Mouse (Mus musculus) lung, postnatal 14 days (tissue): ENCODE results near the gene Zbtb18.

Source experiments
- DNase-seq: peaks from one replicate; pipeline ENCODE4 v3.0.0; 2021

Zbtb18 gene

DNA sequence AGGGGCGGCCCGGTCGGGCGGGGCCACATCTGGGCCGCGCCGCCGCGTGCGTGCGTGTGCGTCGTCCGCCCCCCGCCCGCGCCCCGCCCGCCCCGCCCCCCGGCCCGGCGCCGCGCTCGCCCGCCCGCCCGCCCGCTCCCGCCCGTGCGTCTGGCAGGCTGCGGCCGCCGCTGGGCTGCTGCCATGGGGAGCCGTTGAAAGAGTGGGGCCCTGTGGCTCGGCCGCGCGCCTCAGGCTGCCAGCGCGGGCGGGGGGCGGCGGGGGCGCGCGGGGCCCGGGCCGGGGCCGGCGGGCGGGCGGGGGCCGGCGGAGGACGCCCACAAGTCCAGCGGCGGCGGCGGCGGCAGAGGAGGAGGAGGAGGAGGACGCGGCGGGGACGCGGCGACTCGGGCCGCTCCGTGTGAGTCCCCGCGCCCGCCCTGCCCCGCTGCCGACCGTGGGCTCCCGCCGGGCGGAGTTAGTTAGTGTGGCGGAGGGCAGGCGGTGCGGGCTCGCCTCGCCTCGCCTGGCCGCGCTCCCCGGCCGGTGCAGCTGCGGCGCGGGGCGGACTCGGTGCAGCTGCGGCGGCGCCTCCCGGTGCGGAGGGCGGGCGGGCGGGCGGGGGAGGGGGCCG lies at the start of gene Zbtb18:
Gene Zbtb18, plus strand, starts transcription at position 156 of the 613 bp plus-strand sequence.
- no peak for DNase-seq

DNA sequence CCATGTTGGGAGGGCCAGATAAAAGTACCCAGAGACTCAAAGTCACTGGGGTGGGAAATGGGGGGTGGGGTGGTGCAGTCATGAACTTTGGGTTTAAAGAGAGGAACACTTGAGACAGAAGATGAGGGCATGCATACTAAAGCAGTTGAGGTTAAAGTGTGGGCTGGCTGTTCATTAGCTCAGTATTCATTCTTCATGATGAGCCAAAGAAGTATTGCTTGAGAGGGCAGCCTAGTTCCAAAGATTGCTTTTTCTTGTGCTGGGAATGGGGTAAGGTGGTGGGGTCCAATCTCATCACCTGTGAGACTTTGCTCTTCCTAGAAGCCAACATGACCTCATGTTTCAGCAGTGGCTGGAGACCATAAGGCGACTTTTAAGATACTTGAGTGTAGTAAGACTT lies 44.7 kb upstream of the Zbtb18 start:
- no peak for DNase-seq

DNA sequence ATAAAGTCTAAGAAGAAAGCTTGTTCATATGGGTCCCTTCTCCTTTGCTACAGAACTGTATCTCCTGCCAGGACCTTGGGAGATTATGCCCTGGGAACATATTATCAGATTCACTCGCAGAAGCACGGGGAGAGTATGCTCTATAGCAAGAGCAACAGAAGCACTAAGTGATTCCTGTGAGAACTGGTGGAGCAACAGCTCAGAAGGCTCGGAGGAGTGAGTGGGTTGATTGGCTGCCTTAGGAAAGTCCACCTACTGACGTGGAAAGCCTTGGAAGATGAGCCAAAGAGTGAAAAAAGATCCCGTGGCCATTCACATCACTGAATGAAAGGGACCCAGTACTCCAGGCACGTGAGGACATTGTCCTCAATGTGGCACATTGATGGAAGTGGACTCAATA lies 37.0 kb upstream of the Zbtb18 start:
- DNase-seq = no peak

DNA sequence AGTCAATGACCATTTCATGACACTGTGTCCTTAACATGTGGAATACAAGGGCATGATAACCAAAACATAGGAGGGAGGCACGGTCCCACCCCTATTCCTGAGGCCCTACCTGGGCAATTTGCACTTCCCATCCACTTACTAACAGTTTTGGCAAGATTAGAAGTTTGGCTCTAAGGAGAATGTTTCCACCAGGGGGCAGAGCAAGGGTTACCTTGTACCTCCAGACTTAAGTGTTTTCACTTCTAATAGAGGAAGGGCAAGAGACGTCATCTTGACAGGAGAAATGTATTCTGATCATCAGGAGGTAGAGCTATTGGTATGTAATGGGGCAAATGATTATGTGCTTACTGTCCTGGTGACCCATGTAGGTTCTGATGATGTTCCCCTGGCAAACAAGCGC lies 33.5 kb upstream of the Zbtb18 start:
- peak; percentile 72 for DNase-seq

DNA sequence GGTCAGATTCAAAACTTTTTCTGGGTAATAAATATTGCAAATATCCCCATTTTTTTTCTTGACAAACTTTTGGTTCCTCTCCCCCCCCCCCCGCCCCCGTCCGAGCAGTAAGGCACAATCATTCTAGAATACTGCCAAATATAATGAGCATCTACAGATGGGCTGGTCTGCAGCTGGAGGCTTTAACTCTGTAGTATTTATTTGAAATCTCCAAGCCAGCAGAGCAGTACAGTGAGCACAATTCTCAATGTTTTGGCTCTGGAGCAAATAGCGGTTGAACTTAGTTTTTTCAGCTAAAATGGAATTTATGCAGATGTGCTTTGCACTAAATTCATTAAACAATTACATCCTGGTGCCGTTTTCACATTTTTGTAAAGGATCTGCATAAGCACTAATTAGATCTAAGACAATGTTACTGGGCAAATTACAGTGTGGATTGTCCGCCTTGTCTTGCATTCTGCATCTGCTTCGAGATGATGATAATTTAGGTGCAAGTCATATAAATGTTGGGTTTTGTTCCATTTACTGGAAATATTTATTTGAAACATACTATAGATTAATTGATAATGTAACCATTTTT lies 31.3 kb upstream of the Zbtb18 start:
- DNase-seq = no peak

DNA sequence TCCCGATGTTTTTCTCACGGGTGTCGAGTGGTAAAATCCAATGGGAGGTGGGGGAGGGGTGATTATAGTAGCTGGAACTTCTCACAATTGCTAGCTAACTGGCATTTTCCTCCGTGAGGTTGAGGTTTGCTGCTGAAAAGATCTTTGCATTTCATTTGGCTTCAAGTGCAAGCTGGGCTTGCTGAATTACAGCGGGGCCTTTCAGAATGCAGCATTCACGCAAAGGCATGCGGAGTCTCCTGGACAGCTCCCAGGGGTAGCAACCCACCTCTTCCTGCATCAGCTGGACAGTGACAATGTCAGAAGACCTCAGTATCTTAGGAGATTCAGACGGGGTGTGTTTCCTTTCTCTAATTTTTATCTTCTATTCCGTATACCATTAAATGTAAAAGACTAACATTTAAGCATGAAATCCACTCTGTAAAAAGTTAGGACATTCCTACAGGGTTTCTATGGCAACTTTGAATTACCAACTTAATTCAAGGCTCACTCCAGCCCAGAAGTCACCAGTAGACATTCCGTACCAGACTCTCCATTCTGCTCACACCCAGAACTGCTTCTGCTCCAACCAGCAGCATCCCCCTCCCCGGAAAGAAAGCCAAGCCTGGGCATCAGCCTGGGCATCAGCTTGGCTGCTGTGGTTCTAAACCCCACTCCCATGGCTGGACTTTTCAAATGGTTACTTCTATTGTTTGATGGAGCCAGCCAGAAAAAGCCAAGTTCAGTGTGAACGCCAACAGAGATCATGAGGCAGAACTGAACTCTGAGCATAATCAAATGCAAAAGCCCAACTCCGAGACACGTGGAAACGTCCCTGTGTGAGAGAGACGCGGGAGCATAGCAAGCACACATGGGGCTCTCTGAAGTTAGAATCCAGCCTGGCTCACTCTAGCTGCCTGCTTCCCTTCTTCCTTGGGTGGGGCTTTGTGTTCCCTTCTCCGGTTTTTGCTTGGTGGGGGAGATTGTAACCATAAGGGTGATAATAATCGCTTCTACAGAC lies 30.5 kb upstream of the Zbtb18 start:
- DNase-seq = no peak

DNA sequence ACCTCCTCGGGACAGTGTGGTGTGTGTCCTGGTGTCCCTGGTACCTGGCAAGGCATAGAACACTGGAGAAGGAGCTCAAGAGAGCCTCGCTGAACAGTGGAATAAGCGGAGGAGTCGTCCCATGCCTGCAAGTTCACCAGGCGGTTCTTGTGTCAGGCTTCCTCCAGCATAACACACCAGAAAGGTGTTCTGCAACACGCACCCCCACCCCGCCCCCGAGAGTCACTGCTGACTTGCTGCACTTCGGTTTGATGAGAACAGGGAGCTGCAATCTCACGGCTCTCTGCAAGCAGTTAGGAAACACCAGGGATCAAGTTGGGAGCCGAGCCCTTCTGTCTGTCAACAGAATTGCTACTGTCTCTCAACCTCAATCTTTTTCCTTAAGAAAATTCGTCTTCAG lies 22.8 kb upstream of the Zbtb18 start:
- DNase-seq = no peak

DNA sequence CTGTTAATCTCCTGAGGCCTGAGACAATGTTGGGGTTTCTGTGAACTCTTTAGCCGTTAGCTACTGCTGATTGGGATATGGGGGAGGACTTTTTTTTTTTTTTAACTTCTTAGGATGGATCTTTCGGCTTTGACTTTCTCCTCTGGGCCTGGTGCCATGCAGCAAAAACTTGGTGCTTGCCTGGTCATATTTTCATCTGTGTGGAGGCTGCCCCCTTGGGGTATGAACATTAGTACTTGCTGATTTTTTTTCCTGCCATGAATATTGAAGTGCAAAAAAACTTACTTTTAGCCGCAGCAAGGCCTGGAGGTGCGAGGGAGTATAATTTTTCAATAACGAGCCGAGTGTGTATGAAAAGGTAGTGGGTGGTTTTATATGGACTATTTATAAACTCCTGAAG lies 22.0 kb upstream of the Zbtb18 start:
- no peak for DNase-seq

DNA sequence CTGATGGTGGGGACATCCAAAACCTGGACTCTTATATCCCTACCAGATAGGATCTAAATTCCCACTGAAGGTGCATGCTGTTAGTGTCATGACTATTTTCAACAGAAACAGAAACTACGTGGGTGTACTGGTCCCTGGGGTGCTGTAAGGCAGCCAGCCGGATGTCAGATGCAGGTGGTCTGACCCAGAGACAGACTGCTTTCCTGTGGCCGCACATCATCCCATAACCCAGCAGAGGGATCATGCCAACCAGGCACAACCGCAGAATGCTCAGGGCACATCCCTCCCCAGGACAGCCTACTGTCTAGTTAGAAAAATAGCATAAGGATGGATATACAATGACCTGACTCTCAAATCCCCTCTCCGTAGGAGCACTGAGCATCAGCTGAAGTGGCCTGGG lies 14.3 kb upstream of the Zbtb18 start:
- no peak for DNase-seq

DNA sequence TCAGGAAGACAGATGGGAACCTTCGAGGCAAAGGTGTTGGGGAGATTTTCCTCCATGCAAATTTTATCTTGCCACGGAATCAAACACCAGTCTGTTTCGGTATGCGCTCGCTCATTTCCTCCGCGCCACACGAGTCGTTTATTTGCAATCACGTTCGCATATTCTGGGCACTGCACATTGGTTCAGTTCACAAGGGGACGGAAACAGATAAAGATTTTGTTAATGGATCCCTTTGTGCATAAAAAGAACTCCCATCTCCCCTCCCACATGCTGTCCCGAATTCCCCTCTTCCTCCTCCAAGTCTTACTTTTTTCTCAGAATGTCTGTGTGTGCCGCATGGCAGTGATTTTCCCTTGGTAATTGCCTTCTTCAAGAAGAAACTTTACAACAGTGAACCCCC lies 13.8 kb upstream of the Zbtb18 start:
- no peak for DNase-seq

DNA sequence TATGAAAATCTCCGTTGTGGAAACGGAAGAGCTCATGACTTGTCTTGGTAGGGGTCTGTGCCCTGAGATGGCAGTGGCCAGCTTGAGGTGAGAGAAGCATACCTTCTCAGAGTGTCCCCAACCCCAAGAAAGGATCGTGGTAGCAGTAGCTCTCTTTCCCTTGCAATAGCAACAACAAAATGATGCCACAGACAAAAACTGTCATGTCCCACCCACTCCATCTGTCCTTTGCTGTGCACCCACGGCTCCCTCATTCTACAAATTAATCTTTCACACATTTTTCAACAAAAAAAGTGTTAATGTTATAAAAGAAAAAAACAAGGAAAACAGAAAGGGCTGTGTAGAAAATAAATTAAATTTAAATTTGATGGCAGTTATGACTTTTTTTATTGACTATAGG lies 13.1 kb upstream of the Zbtb18 start:
- no peak for DNase-seq

DNA sequence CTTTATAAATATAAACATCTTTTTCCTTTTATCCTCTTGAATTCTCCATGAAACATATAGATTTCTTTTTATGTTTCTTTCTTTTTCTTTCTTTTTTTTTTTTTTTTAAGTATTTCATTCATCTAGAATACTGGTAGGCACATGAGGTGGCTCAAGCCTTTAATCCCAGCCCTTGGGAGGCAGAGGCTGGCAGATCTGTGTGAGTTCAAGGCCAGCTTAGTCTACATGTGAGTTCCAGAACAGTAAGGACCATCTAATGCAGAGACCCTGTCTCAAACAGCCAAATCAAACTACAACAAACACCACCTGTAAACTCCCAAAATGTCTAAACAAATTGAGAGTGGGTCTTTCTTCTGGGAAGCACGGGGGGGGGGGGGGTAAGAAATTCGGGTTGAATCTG lies 1.7 kb upstream of the Zbtb18 start:
- no peak for DNase-seq

DNA sequence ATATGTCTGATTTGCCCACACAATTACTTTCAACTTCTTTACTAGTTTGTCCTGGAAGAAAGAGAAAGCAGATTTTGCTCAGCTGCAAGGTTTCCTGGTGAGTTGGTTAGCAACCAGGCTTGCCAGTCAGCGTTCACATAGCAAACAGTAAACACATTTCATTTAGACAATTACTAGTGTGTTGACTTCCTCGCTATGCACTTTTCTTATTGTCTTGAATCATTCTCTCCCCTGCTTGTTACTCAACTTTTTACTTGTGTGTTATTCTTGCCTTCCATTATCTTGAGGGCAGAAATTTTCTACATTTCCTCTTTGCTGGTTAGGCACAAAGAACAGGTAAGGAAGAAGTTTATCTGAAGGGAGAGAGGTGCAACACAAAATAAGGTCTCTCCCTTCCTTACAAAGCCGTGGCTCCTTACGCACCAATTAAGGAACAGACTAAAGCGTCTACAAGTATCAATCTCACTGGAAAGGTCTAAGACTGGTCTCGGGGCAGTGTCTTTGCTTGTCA lies 1.1 kb upstream of the Zbtb18 start:
- no peak for DNase-seq

DNA sequence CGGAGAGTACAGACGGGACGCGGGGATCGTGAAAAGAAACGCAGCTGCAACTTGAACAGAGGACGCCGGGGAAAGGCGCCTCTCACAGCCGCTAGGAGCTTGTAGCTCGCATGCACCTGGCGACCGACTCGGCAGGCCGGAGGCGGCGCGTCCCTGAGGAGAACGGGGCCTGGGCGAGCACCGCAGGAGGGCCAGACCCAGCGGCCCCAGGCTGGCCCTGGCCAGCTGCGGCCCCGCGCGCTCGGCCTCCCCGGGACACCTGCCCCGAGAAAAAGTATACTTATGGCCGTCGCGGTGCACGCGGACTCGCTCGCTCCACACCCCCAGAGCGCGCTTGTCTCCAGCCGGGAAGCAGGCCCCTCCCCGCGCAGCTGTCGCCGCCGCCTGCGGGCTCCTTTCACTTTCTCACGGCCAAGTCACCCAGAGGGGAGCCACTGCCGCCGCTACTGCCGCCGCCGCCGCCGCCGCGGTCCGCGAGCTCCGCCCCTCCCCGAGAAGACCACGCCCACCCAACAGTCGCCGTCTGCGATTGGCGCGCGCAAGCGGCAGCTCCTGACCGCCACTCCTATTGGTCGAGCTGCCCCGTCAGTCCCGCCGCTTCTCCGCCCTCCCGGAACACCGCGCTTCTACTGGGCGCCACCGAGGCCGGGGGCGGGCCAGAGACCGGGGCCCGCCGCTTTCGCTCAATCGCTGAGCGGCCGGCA lies 507 bp upstream of the Zbtb18 start:
- DNase-seq = peak; percentile 99

DNA sequence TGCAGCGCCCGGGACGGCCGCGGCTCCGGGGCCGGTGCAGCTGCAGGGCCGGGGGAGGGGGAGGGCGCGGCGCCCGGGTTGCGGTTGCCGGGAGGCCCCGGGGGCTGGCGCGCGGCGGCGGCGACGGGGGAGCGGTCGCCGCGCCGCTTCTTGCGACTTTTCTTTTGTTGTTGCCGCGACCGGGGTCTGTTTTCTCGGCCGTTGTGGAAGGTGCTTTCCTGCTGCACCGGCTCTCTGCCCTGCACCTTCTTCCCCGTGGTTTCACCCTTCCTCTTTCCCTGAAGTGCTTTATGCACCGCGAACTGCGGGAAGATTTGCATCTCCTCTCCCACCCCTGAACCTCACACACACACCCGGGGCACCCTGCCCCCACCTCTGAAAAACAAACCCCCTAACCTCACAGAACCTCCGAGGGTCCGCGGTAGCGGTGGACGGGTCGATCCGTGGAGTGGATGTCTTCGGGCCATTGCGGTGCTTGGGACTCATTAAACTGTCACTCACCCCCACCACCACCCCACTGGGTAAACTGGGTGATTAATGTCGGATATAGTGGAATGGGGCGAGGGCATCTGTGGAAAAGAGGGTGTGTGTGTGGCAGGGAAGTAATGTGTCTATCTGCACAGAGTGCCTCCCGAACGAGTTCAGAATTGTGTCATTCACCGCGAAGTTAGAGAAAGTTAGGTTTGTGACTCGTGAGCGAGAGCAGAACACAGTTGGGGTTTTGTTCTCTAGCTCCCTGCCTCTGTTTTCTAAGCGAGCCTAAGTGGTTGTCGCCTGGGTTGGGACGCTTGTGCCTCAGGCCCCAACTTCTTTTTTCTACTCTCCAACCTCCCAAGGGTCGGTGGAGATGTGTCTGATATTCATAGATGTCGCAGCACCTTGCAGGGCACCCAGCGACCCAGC lies 921 bp downstream of the Zbtb18 start:
- peak; percentile 36 for DNase-seq

DNA sequence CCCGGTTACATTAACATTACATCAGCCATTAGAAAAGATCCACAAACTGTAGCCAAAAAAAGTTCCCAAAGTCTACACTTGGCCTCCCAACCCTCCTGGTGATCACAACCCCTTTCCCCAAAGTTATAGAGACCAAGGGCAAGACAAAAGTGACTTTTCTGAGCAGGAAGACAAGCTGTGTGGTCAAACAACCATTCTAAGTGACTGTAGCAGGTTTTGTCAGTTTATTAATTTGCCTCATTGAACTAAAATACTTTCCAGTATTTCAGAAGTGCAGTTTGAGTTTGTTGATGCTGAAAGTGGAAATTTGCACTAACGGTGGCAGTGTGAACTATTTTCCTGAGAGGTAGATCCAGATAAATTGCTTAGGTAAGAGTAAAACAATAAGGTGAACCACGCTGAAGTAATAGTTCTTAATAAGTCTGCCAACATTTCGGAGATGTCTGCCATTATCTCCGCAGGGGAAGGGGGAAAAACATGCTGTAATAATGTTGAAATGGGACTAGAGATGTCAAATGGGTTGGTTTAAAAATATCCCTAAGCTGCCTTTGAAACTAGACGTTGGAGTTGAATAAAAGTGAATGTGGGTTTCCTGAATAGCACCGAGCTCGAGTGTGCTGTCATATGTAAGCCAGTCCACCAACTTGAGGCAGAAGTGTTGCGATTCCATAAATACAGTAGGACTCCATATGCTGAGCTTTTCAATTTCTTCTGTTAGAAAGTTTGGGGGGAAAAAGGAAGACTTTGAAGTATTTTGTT lies 1.8 kb downstream of the Zbtb18 start:
- DNase-seq = no peak

DNA sequence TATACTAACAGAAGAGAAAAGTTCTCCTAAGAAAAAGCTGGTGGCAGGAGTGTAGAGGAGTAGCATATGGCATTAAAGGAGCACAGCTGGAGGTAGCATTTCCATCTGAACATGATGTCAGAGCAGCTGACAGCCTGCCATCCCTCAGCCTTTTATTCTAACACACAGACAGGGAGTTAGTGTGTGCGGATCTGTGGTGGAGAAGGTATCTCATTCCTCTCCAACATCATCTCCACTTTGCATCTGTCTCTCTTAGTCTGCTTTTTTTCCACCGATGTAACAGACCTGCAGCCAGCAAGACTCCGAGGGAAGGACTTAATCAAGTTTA lies 2.3 kb downstream of the Zbtb18 start:
- no peak for DNase-seq

DNA sequence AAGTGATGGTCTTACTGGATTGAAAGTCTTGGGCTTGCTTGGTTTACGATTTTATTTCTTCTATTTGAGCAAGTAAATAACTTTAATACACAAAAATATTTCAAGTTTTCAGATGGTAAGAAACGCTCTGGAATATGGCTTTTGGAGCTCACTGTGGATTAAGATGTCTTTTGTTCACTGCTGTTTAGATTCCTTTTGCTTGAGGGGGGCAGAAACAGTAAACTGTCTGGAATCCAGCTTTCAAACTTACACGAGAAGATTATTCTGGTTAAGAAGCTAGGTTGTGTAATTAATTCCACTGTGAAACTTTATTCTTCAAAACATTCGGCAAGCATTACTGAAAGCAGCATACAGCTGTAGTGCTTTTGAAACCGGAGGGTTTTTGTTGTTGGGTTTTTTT lies 2.8 kb downstream of the Zbtb18 start:
- DNase-seq = no peak

DNA sequence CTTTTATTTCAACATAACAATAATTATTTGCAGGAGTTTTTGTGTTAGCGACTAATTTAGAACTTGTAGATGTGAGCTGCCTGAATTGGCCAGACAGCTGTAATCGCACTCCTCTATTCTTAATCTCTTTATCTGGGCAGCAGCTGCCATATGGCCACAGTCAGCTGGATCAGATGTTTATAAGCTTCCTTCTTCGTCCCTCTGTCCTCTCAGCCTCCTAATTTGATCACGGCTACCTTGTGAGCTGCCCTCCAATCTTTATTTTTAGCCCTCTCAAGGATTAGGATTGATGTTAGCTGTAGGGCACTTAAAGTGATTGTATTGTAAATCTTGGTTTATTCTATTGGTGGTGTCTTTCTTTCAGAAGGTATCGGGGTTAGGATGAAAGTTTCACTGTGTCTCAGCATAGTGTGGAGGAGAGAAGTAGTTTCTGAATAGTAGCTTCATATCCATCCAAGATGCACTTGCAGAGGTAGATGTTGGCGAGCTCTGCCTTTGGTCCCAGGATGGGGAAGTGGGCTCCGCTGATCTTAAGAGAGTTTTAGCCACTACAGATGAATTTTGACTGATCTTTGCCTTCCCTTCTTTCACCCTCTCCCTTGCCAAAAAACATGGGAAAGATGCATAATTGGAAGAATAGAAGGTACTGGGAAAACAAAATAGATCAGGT lies 3.4 kb downstream of the Zbtb18 start:
- no peak for DNase-seq

DNA sequence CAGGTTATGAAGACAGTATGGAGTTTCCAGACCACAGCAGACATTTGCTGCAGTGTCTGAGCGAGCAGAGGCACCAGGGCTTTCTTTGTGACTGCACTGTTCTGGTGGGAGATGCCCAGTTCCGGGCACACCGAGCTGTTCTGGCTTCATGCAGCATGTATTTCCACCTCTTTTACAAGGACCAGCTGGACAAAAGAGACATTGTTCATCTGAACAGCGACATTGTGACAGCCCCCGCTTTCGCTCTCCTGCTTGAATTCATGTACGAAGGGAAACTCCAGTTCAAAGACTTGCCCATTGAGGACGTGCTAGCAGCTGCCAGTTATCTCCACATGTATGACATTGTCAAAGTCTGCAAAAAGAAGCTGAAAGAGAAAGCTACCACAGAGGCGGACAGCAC lies 4.9 kb downstream of the Zbtb18 start:
- DNase-seq = no peak
